Mouse (Mus musculus): Measurements from ENCODE around the gene Rbpjl.
A peak's percentile ranks its signal among the peaks of the same experiment; 100 is the strongest.

- TF ChIP-seq CTCF (IDR thresholded peaks at IDR 0.05; ENCODE audit: low read depth, low read length) (peak; percentile 26; the same call in 1 of the 2 replicates), TAL1 (conservative IDR thresholded peaks at IDR 0.05; ENCODE audit: low read depth, low read length) (no peak)
These were observed at the start of gene Rbpjl for GRCm38 (mm10) chr2:164402906-164403305.

Measured in G1E (cell line).